ENCODE assay signal across 21 mouse cellular contexts in genomic region chr4:134610616-134611015, GRCm38 (mm10). TPM values are rescaled to one million over a fixed set of nuclear protein-coding genes. Genes with fewer than 3 reads are reported as not detected.
DNase-seq lines count a peak whose midpoint lies in the region; ATAC-seq and TF ChIP-seq lines count a peak whose summit lies in the region.
"Had no signal": no experiment of that assay in that cellular context is flagged by ENCODE, and none has a peak within 500 bp of the region (broad histone marks: within the 10 kb centered on the region; RNA-seq: fewer than 3 reads in every experiment).

No protein-coding gene starts in this region.

- no peak overlapping the region for H3K27ac ChIP-seq in heart, embryonic 12.5 days (ENCODE audit: poor library complexity, severe bottlenecking)
- peak overlapping the region; percentile 6; the same call in 1 of the 2 replicates for H3K27ac ChIP-seq in heart, postnatal 0 days (ENCODE audit: low read depth)
- H3K27ac ChIP-seq: hindbrain, postnatal 0 days; kidney, embryonic 15.5 days; liver, embryonic 13.5 days had no signal

- H3K4me3 ChIP-seq in heart, embryonic 12.5 days = no peak overlapping the region
- H3K4me3 ChIP-seq in heart, postnatal 0 days (ENCODE audit: low read depth, low read length) = no peak overlapping the region
- H3K4me3 ChIP-seq: heart, embryonic 13.5 days; kidney, embryonic 15.5 days; limb, embryonic 13.5 days; liver, embryonic 13.5 days had no signal

- no peak for ATAC-seq in heart, embryonic 12.5 days (ENCODE audit: insufficient number of reproducible peaks, low FRiP score)
- no peak for ATAC-seq in heart, postnatal 0 days (ENCODE audit: insufficient read depth, low read depth)
- ATAC-seq: forebrain, embryonic 14.5 days; hindbrain, postnatal 0 days; intestine, embryonic 16.5 days had no signal

- WGBS in heart, embryonic 12.5 days = 77% methylated on average over 3 of the region's 3 CpGs
- WGBS in heart, postnatal 0 days = 49% methylated on average over 3 of the region's 3 CpGs

- no peaks in the 10 kb centered on the region for H3K9me3 ChIP-seq in heart, embryonic 12.5 days (replicated peaks)
- no peaks in the 10 kb centered on the region for H3K9me3 ChIP-seq in heart, postnatal 0 days (replicated peaks; ENCODE audit: control insufficient read depth, low read length)
- H3K9me3 ChIP-seq: heart, embryonic 13.5 days; kidney, embryonic 15.5 days; liver, embryonic 13.5 days had no signal

- H3K4me1 ChIP-seq in heart, embryonic 12.5 days (replicated peaks) = peaks cover 33% of the 10 kb centered on the region
- peaks cover 38% of the 10 kb centered on the region for H3K4me1 ChIP-seq in heart, postnatal 0 days (ENCODE audit: control insufficient read depth, insufficient read depth)

- H3K9ac ChIP-seq in heart, embryonic 12.5 days = no peak overlapping the region
- no peak overlapping the region for H3K9ac ChIP-seq in heart, postnatal 0 days (replicated peaks; ENCODE audit: low read depth, low read length)
- H3K9ac ChIP-seq: kidney, embryonic 15.5 days; limb, embryonic 13.5 days; liver, embryonic 13.5 days; lung, embryonic 14.5 days had no signal

- H3K36me3 ChIP-seq in heart, embryonic 12.5 days = 0 out of 2 replicates have a peak, but pooled peaks cover 3% of the 10 kb centered on the region
- H3K36me3 ChIP-seq in heart, postnatal 0 days (replicated peaks; ENCODE audit: control insufficient read depth, insufficient read depth, low read length) = no peaks in the 10 kb centered on the region
- H3K36me3 ChIP-seq: heart, embryonic 13.5 days; kidney, embryonic 15.5 days; limb, embryonic 13.5 days; liver, embryonic 13.5 days had no signal

- no peak for TF ChIP-seq CTCF in heart, postnatal 0 days (IDR thresholded peaks at IDR 0.05; ENCODE audit: low read depth)

- no peak overlapping the region for H3K4me2 ChIP-seq in heart, embryonic 12.5 days
- no peak overlapping the region for H3K4me2 ChIP-seq in heart, postnatal 0 days (ENCODE audit: low read depth, low read length)
- H3K4me2 ChIP-seq: heart, embryonic 13.5 days; kidney, embryonic 15.5 days; limb, embryonic 13.5 days; liver, embryonic 13.5 days; lung, embryonic 14.5 days had no signal

- peak; percentile 53 to 60 for DNase-seq in cerebellum, postnatal 10 days
- DNase-seq in cerebellum, adult 11 months = no peak
- DNase-seq in heart, adult 18-20 months = peak; percentile 68 to 76
- DNase-seq in adipocyte (ENCODE audit: low spot score) = peak; percentile 53
- no peak for DNase-seq in heart, postnatal 0 days (ENCODE audit: low spot score)
- DNase-seq in thymus, postnatal 25 days = no peak
- no peak for DNase-seq in adrenal gland, postnatal 4 days (ENCODE audit: low spot score in 2 of 2)
- DNase-seq: adrenal gland, postnatal 14 days; liver, embryonic 13.5 days; lung, embryonic 14.5 days; lung, postnatal 4 days; midbrain, embryonic 14.5 days; right cerebral cortex, postnatal 14 days; spleen, adult 18-20 months had no signal

- H3K27me3 ChIP-seq in heart, embryonic 12.5 days (replicated peaks) = no peaks in the 10 kb centered on the region
- H3K27me3 ChIP-seq in heart, postnatal 0 days (ENCODE audit: control insufficient read depth, insufficient read depth, low read length) = no peaks in the 10 kb centered on the region
- H3K27me3 ChIP-seq: heart, embryonic 13.5 days; kidney, embryonic 15.5 days; limb, embryonic 13.5 days; liver, embryonic 13.5 days had no signal

- TF ChIP-seq EP300 in heart, postnatal 0 days (IDR thresholded peaks at IDR 0.05; ENCODE audit: low read depth) = no peak

RNA-seq across cellular contexts. Expression of gene Selenon, which starts 58.6 kb away (rescaled TPM):
- 10 to 100 TPM; 16.8 to 17.0 TPM for total RNA-seq in heart, adult 18-20 months (2021)
- polyA plus RNA-seq in heart, embryonic 12.5 days (2016; fragmentation: Nextera tagmentation; extraction: Ambion mirVana) = 31.7 and 31.9 TPM in 2 replicates
- total RNA-seq in heart, postnatal 0 days (2014; rRNA removed; ENCODE audit: low replicate concordance) = 18.2 and 30.5 TPM in 2 replicates
- polyA plus RNA-seq in heart, postnatal 0 days (2015; fragmentation: Nextera tagmentation; extraction: Ambion mirVana) = 6.8 and 7.2 TPM in 2 replicates
- 10 to 100 TPM; 49.4 to 52.7 TPM for total RNA-seq in adrenal gland, postnatal 4 days (2021)

Comparison
In these comparisons a context has a peak if more than half of its experiments do, and no peak if none do; other contexts are left out.
1. DNase-seq: peak in cerebellum, postnatal 10 days (2 of 2), heart, adult 18-20 months (2 of 2) and adipocyte (single experiment); none in cerebellum, adult 11 months (single experiment), heart, postnatal 0 days (single experiment), thymus, postnatal 25 days (single experiment) and adrenal gland, postnatal 4 days (0 of 2).